Mouse (Mus musculus): ENCODE measurements around the gene Wfdc16. TPM values are rescaled to one million over a fixed set of nuclear protein-coding genes. Genes with fewer than 3 reads are reported as not detected.

The Wfdc16 gene
- total RNA-seq (2014; rRNA removed), result not detected in 2 replicates
- polyA plus RNA-seq (2015; fragmentation: Nextera tagmentation; extraction: Ambion mirVana), result not detected in 2 replicates

- no peak for DNase-seq (ENCODE audit: low spot score)
Observed at GRCm38 (mm10) chr2:164638696-164639095, at the start of gene Wfdc16. Wfdc16 (minus strand) TSS chr2:164638796.

GRCm38 (mm10) chr2:164684807-164685206, 46.2 kb upstream of the Wfdc16 start, which contains the start of gene Wfdc13:
Wfdc13 (plus strand) TSS chr2:164685107.
- Histone ChIP-seq H3K4me3 (ENCODE audit: low read length) (no peak within 1 kb of the TSS), H3K4me1 (ENCODE audit: insufficient read depth, low read length) (no peaks in the 10 kb centered on the region), H3K27me3 (ENCODE audit: insufficient read depth, low read length) (no peaks in the 10 kb centered on the region), H3K27ac (no peak within 1 kb of the TSS), H3K9ac (replicated peaks; ENCODE audit: low read length) (no peak within 1 kb of the TSS), H3K9me3 (ENCODE audit: low read length) (no peaks in the 10 kb centered on the region), H3K4me2 (ENCODE audit: low read depth, low read length) (no peak within 1 kb of the TSS), H3K36me3 (ENCODE audit: insufficient read depth, low read length) (no peaks in the 10 kb centered on the region)
- DNase-seq (ENCODE audit: low spot score), result no peak
- 60% methylated on average over 3 of the region's 3 CpGs for WGBS
- no peak for TF ChIP-seq CTCF (IDR thresholded peaks at IDR 0.05; ENCODE audit: low read depth)
- ATAC-seq, result no peak

More at GRCm38 (mm10) chr2:164638696-164639095, at the start of gene Wfdc16:
- no peaks in the 10 kb centered on the region for H3K9me3 ChIP-seq (ENCODE audit: low read length)
- no peak within 1 kb of the TSS for H3K9ac ChIP-seq (replicated peaks; ENCODE audit: low read length)
- H3K27ac ChIP-seq, result no peak within 1 kb of the TSS
- no peak within 1 kb of the TSS for H3K4me2 ChIP-seq (ENCODE audit: low read depth, low read length)
- H3K27me3 ChIP-seq (ENCODE audit: insufficient read depth, low read length), result no peaks in the 10 kb centered on the region
- H3K4me3 ChIP-seq (ENCODE audit: low read length), result no peak within 1 kb of the TSS
- H3K4me1 ChIP-seq (ENCODE audit: insufficient read depth, low read length), result no peaks in the 10 kb centered on the region
- no peaks in the 10 kb centered on the region for H3K36me3 ChIP-seq (ENCODE audit: insufficient read depth, low read length)
- WGBS, result 89% methylated on average over 3 of the region's 3 CpGs
- ATAC-seq, result no peak
- TF ChIP-seq CTCF (IDR thresholded peaks at IDR 0.05; ENCODE audit: low read depth), result no peak

DNA sequence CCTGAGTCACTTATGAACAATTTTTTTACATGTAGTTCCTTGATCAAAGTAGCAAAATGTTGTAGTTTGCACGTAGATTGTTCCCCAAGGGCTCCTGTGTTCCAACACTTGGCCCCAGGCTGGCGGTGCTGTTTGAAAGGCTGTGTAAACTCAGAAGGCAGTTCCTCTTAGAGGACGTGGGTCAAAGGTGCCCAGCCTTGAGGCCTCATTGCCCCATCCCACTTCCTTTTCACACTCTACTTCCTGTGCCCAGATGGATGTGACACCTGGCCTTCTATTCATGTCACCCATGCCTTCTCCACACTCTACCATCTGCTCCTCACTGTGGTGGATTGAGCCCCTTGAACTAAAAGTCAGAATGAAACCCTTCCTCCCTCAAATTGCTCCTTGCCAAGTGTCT, 41.3 kb upstream of the Wfdc16 start:
- H3K9me3 ChIP-seq (ENCODE audit: low read length), result no peaks in the 10 kb centered on the region
- H3K36me3 ChIP-seq (ENCODE audit: insufficient read depth, low read length), result no peaks in the 10 kb centered on the region
- H3K4me1 ChIP-seq (ENCODE audit: insufficient read depth, low read length), result no peaks in the 10 kb centered on the region; the same call in 1 of the 2 replicates
- ATAC-seq (no peak), DNase-seq (ENCODE audit: low spot score) (no peak)
- WGBS, result 63% methylated on average over 3 of the region's 3 CpGs
- H3K27ac ChIP-seq, result no peak overlapping the region
- H3K4me3 ChIP-seq (ENCODE audit: low read length), result no peak overlapping the region
- H3K9ac ChIP-seq (replicated peaks; ENCODE audit: low read length), result no peak overlapping the region
- H3K27me3 ChIP-seq (ENCODE audit: insufficient read depth, low read length), result no peaks in the 10 kb centered on the region
- no peak overlapping the region for H3K4me2 ChIP-seq (ENCODE audit: low read depth, low read length)
- TF ChIP-seq CTCF (IDR thresholded peaks at IDR 0.05; ENCODE audit: low read depth), result no peak

DNA sequence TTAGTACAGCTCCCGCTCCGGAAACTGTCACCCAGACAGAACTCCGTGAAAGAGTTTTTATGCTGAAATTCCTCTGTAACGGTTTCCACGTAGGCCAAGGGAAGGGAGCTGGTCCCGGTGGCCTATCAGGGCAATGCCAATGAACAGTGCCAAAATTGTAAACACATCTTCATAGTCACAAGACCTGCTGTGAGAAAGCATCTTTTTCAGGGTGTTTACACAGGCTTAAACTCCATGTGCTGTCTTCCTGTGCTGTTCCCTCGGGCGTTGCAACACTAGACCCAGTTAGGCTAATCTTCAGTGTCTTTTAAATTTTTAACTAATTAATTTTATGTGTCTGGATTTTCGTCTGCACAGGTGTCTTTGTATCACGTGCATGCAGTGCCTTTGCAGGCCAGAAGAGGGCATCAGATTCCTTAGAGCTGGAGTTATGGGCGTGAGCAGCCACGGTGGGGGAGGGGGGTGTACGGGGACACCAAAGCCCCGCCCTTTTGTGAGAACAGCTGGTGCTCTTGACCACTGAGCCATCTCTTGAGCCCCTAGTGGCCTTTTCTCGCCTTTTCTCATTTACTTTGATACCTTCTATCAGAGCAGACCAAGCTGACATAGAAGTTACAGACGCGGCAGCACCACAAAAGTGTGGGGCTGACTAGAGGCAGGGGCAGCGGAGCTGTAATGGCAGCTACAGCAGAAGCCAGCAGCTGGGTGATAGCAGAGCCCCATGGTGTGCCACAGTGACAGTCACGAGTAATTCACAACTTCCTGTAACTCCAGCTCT, 40.4 kb upstream of the Wfdc16 start:
- no peak overlapping the region for H3K27ac ChIP-seq
- no peaks in the 10 kb centered on the region for H3K9me3 ChIP-seq (ENCODE audit: low read length)
- peak overlapping the region; percentile 49 for H3K4me2 ChIP-seq (ENCODE audit: low read depth, low read length)
- DNase-seq (ENCODE audit: low spot score) (peak; percentile 90), ATAC-seq (peak; percentile 91)
- 23% methylated on average over 19 of the region's 19 CpGs for WGBS
- no peaks in the 10 kb centered on the region for H3K27me3 ChIP-seq (ENCODE audit: insufficient read depth, low read length)
- peak overlapping the region; percentile 24 for H3K4me3 ChIP-seq (ENCODE audit: low read length)
- no peak overlapping the region for H3K9ac ChIP-seq (replicated peaks; ENCODE audit: low read length)
- no peaks in the 10 kb centered on the region for H3K36me3 ChIP-seq (ENCODE audit: insufficient read depth, low read length)
- TF ChIP-seq CTCF (IDR thresholded peaks at IDR 0.05; ENCODE audit: low read depth), result peak; percentile 87
- no peaks in the 10 kb centered on the region; the same call in 1 of the 2 replicates for H3K4me1 ChIP-seq (ENCODE audit: insufficient read depth, low read length)

- Histone ChIP-seq H3K27ac (no peak overlapping the region), H3K27me3 (ENCODE audit: insufficient read depth, low read length) (no peaks in the 10 kb centered on the region), H3K36me3 (ENCODE audit: insufficient read depth, low read length) (no peaks in the 10 kb centered on the region), H3K9ac (replicated peaks; ENCODE audit: low read length) (no peak overlapping the region), H3K9me3 (ENCODE audit: low read length) (no peaks in the 10 kb centered on the region), H3K4me3 (ENCODE audit: low read length) (no peak overlapping the region), H3K4me1 (ENCODE audit: insufficient read depth, low read length) (no peaks in the 10 kb centered on the region; the same call in 1 of the 2 replicates), H3K4me2 (ENCODE audit: low read depth, low read length) (no peak overlapping the region)
- no peak for TF ChIP-seq CTCF (IDR thresholded peaks at IDR 0.05; ENCODE audit: low read depth)
- DNase-seq (ENCODE audit: low spot score), result no peak
- WGBS, result 87% methylated on average over 16 of the region's 16 CpGs
- ATAC-seq, result no peak
Observed at GRCm38 (mm10) chr2:164676916-164677685, 38.5 kb upstream of the Wfdc16 start.

DNA sequence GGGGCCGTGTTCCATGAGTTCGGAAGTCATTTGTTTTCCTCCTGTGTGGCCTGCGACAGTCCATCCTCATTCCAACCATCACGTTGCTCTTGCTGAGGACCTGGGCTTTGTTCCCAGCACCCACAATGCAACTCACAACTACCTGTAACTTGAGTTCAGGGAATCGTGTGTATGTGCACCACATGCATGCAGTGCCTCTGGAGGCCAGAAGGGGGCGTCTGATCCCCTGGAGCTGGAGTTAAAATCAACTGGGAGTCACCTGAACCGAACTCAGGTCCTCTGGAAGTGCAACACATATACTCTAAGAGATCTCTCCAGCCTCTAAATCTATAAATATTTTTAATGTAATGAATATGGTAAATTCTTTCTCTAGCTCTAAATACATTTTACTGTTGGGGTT, 37.5 kb upstream of the Wfdc16 start:
- 76% methylated on average over 7 of the region's 7 CpGs for WGBS
- no peak for DNase-seq (ENCODE audit: low spot score)

More for the DNA sequence above, 37.5 kb upstream of the Wfdc16 start:
- Histone ChIP-seq H3K9me3 (ENCODE audit: low read length) (no peaks in the 10 kb centered on the region), H3K27me3 (ENCODE audit: insufficient read depth, low read length) (no peaks in the 10 kb centered on the region), H3K9ac (replicated peaks; ENCODE audit: low read length) (no peak overlapping the region), H3K4me1 (ENCODE audit: insufficient read depth, low read length) (no peaks in the 10 kb centered on the region; the same call in 1 of the 2 replicates), H3K4me3 (ENCODE audit: low read length) (no peak overlapping the region), H3K27ac (no peak overlapping the region), H3K4me2 (ENCODE audit: low read depth, low read length) (no peak overlapping the region), H3K36me3 (ENCODE audit: insufficient read depth, low read length) (no peaks in the 10 kb centered on the region)
- peak; percentile 30 for TF ChIP-seq CTCF (IDR thresholded peaks at IDR 0.05; ENCODE audit: low read depth)
- no peak for ATAC-seq

All from hindbrain, postnatal 0 days (tissue).